Mouse (Mus musculus) testis, adult 2 months (tissue): ENCODE results near the gene Spib. TPM values are rescaled to one million over a fixed set of nuclear protein-coding genes. Genes with fewer than 3 reads are reported as not detected.

Experiments used
- H3K27ac ChIP-seq: fragments of 200-500 bp; 2 replicates; pipeline ENCODE4 v1.5.1; 2012; ENCODE audit warnings: low read depth, low read length; ENCODE audit not compliant: control insufficient read depth, insufficient read depth
- H3K27me3 ChIP-seq: fragments of 200-500 bp; 2 replicates; pipeline ENCODE4 v1.6.1; 2012; ENCODE audit warnings: mild to moderate bottlenecking, low read length, moderate library complexity; ENCODE audit not compliant: control insufficient read depth, insufficient read depth
- H3K36me3 ChIP-seq: fragments of 200-500 bp; 2 replicates; pipeline ENCODE4 v1.6.1; 2012; ENCODE audit warnings: mild to moderate bottlenecking, low read length; ENCODE audit not compliant: control insufficient read depth, insufficient read depth
- H3K4me1 ChIP-seq: fragments of 200-500 bp; 2 replicates; pipeline ENCODE4 v1.6.1; 2012; ENCODE audit warnings: low read length; ENCODE audit not compliant: control insufficient read depth, insufficient read depth
- H3K4me3 ChIP-seq: fragments of 200-500 bp; 2 replicates; pipeline ENCODE4 v1.5.1; 2012; ENCODE audit warnings: low read depth, mild to moderate bottlenecking, low read length, moderate library complexity, mixed read lengths; ENCODE audit not compliant: control insufficient read depth
- CTCF ChIP-seq: fragments of 200-500 bp; IDR thresholded peaks from 2 replicates; pipeline ENCODE4 v1.5.1; 2012; ENCODE audit warnings: low read depth, mild to moderate bottlenecking, inconsistent platforms, low read length, moderate library complexity; ENCODE audit not compliant: control insufficient read depth, insufficient read depth, insufficient replicate concordance
- POLR2A ChIP-seq: fragments of 200-500 bp; IDR thresholded peaks from 2 replicates; pipeline ENCODE4 v1.6.1; 2012; ENCODE audit warnings: low read depth, mild to moderate bottlenecking, inconsistent platforms, low read length, moderate library complexity; ENCODE audit not compliant: control insufficient read depth
- polyA plus RNA-seq: library from polyadenylated mRNA; depleted of rRNA; stranded (reverse); fragments of >200 nt; gene quantifications from 2 replicates; pipeline ENCODE4 v1.2.3, GENCODE M21; 2012

Gene Spib
- polyA plus RNA-seq, 1 experiment: 0.15 TPM

- H3K27me3 ChIP-seq: no peaks in the 10 kb centered on the region
- no peak overlapping the region for H3K4me3 ChIP-seq
- peaks cover 2% of the 10 kb centered on the region for H3K4me1 ChIP-seq
- no peak for TF ChIP-seq POLR2A
- no peak for TF ChIP-seq CTCF
- H3K27ac ChIP-seq: no peak overlapping the region
- no peaks in the 10 kb centered on the region for H3K36me3 ChIP-seq
Observed at GRCm38 (mm10) chr7:44492166-44492826, 39.6 kb downstream of the Spib start.

GRCm38 (mm10) chr7:44491391-44491790 is 40.5 kb downstream of the Spib start:
- no peaks in the 10 kb centered on the region for H3K36me3 ChIP-seq

DNA sequence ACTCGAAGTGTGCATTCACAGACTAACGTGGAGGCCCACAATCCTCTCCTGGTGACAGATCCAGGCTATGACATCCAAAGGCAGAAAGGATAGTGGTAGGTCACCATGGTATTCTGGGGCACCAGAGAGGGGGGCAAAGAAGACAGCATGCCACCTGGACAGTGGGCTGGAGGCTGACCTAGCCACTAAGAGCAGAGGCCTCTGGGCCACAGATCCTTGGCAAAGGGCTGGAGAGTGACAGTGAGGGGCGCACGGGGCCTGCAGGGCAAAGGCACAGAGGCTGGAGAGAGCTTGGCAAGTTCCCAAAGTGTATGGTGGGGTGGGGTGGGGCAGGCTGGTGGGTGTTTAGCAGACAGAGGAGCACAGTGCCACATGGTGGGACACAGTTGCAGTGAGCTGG is 41.6 kb downstream of the Spib start:
- Histone ChIP-seq H3K27ac (no peak overlapping the region), H3K36me3 (no peaks in the 10 kb centered on the region), H3K4me3 (no peak overlapping the region), H3K27me3 (no peaks in the 10 kb centered on the region), H3K4me1 (no peaks in the 10 kb centered on the region)
- TF ChIP-seq POLR2A (no peak), CTCF (no peak)

More at GRCm38 (mm10) chr7:44491391-44491790, 40.5 kb downstream of the Spib start:
- H3K27ac ChIP-seq: no peak overlapping the region
- H3K4me3 ChIP-seq: no peak overlapping the region
- H3K4me1 ChIP-seq: no peaks in the 10 kb centered on the region
- no peak for TF ChIP-seq POLR2A
- no peak for TF ChIP-seq CTCF
- no peaks in the 10 kb centered on the region for H3K27me3 ChIP-seq

DNA sequence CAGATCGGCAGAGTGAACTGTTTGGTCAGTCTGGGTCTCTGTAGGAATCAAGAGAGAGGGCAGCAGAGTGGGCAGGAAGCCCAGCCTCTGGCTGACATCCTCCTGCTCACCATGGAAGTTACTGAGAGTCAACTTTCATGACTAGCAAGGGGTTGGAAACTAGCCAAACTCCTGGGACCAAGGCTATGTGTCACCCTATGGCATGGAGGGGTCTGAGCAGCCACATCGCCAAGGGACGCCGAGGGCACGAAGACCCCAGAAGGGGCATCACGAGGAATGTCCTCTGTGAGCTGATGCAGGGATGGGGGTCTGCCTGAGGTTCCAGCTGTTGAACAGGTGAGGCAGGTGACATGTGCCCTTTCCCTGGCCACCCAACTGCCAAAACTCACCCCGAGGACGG is 43.3 kb downstream of the Spib start:
- Histone ChIP-seq H3K27me3 (no peaks in the 10 kb centered on the region), H3K4me1 (no peaks in the 10 kb centered on the region), H3K36me3 (no peaks in the 10 kb centered on the region), H3K4me3 (no peak overlapping the region), H3K27ac (no peak overlapping the region)
- TF ChIP-seq POLR2A: no peak
- TF ChIP-seq CTCF: no peak

- no peak for TF ChIP-seq POLR2A
- TF ChIP-seq CTCF: no peak
- H3K27me3 ChIP-seq: no peaks in the 10 kb centered on the region
- no peak overlapping the region for H3K27ac ChIP-seq
- no peaks in the 10 kb centered on the region for H3K36me3 ChIP-seq
- H3K4me1 ChIP-seq: no peaks in the 10 kb centered on the region
- no peak overlapping the region for H3K4me3 ChIP-seq
Observed at GRCm38 (mm10) chr7:44487936-44488335, 43.9 kb downstream of the Spib start.

DNA sequence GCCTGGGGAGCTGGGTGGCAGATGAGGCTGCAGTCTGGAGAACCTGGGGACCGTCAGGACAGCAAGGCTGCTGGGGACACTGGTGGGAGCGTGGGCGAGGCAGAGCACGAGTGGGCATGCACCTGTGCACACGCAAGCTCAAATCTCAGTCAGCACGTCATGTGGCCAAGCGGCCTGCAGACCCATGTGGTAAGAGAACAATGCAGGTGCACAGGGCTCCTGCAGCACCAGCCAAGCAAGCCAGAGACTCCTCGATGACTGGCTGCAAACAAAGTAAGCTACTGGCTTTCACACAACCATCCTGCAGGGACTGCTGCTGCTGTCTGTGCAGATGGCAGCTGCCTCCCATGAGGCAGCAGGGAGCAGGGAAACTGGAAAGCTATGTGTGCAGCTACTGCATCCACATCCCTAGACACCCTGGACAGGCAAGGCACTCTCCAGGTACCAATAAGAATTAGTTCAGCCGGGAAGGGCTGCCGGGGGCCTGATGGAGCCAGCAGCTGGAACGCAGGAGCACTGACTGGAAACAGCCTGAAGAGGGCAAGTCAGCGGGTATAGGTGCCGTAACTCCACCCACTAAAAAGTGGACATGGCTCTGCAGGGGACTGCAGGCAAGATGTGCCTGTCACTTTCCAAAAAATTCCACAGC is 44.8 kb downstream of the Spib start:
- TF ChIP-seq POLR2A (no peak), CTCF (no peak)
- Histone ChIP-seq H3K4me3 (no peak overlapping the region), H3K27me3 (no peaks in the 10 kb centered on the region), H3K4me1 (no peaks in the 10 kb centered on the region), H3K27ac (no peak overlapping the region), H3K36me3 (no peaks in the 10 kb centered on the region)

GRCm38 (mm10) chr7:44485572-44486195 is 46.2 kb downstream of the Spib start:
- no peaks in the 10 kb centered on the region for H3K27me3 ChIP-seq
- H3K4me1 ChIP-seq: no peaks in the 10 kb centered on the region
- TF ChIP-seq CTCF: no peak
- TF ChIP-seq POLR2A: no peak
- no peaks in the 10 kb centered on the region for H3K36me3 ChIP-seq
- no peak overlapping the region for H3K27ac ChIP-seq
- H3K4me3 ChIP-seq: no peak overlapping the region
